Mouse (Mus musculus) spleen, adult 2 months (tissue): ENCODE results near the gene Ifngr2.

Experiments
- CTCF ChIP-seq: fragments of 200-500 bp; IDR thresholded peaks from 2 replicates; pipeline ENCODE4 v1.5.1; 2011; ENCODE audit warnings: mild to moderate bottlenecking, inconsistent platforms; ENCODE audit not compliant: insufficient read depth, insufficient read length, insufficient replicate concordance; ENCODE audit errors: extremely low read depth
- POLR2A ChIP-seq: fragments of 200-500 bp; IDR thresholded peaks from 2 replicates; pipeline ENCODE4 v1.6.1; 2011; ENCODE audit warnings: low read depth, low read length, inconsistent platforms

DNA sequence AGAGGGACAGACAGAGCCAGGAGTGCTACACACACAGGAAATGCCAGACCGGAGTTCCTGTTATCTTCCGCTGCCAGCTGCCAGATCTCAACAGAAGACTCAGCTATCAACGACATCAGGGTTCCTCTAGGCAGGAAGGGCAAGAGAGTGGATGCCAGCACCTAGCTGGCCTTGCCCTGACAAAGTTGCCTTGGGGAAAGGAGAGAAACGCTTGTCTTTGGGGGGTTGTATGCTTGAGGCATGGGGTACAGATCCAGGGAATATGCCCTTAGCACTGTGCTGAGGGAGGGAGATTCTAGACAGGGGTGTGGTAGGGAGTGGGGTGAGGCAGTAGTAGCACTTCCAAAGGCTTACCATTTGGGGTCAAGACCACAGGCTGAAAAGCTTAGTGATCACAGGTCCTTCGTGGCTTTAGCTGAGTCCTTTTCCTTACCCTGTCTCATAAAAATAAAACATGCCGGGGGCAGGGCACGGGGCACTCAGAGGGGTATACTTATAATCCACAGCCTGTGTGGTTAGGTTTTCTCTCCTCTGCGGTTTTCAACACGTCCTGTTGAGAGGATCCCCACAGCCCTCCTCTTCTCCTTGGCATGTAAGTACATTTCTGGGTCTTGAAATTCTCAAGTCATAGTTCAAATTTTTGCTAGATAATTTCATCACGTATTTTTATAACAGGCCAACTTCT is 1.1 kb upstream of the Ifngr2 start:
- TF ChIP-seq CTCF = no peak
- peak; percentile 51; the same call in 1 of the 2 replicates for TF ChIP-seq POLR2A
